Mouse (Mus musculus) forebrain, embryonic 10.5 days (tissue): ENCODE data around the gene Klhl22. TPM values are rescaled to one million over a fixed set of nuclear protein-coding genes. Genes with fewer than 3 reads are reported as not detected.

Source experiments
- DNase-seq: peaks from one replicate; pipeline ENCODE4 v3.0.0-alpha.2; 2017; ENCODE audit warnings: low spot score; ENCODE audit errors: extremely low spot score
- H3K27ac ChIP-seq: fragments of 300-500 bp; sonication (generic); 2 replicates; pipeline ENCODE4 v1.5.1; 2016; ENCODE audit warnings: mild to moderate bottlenecking
- H3K27me3 ChIP-seq: fragments of 300-500 bp; sonication (generic); 2 replicates; pipeline ENCODE4 v1.6.1; 2016; ENCODE audit warnings: mild to moderate bottlenecking; ENCODE audit not compliant: poor library complexity, severe bottlenecking
- H3K36me3 ChIP-seq: fragments of 300-500 bp; sonication (generic); replicated peaks from 2 replicates; pipeline ENCODE4 v1.6.1; 2016; ENCODE audit warnings: mild to moderate bottlenecking, moderate library complexity
- H3K4me1 ChIP-seq: fragments of 300-500 bp; sonication (generic); 2 replicates; pipeline ENCODE4 v1.6.1; 2016
- H3K4me3 ChIP-seq: fragments of 300-500 bp; sonication (generic); 2 replicates; pipeline ENCODE4 v1.5.1; 2016; ENCODE audit warnings: mild to moderate bottlenecking, moderate library complexity
- H3K9me3 ChIP-seq: fragments of 300-500 bp; sonication (generic); 2 replicates; pipeline ENCODE4 v1.6.1; 2016; ENCODE audit warnings: mild to moderate bottlenecking, moderate library complexity
- WGBS: fragments of 180-500 bp; shearing (Covaris S2); methylation state at CpG from one replicate; pipeline ENCODE4 v1.1.7; 2016; 5-methylcytosine and 5-hydroxymethylcytosine counted together
- polyA plus RNA-seq: library from polyadenylated mRNA; unstranded; fragments of >200 nt; fragmentation: Nextera tagmentation; extraction: Ambion mirVana; gene quantifications from 2 replicates; pipeline ENCODE4 v1.2.1, GENCODE M21; 2016

The Klhl22 gene
- polyA plus RNA-seq, 1 experiment from 2014 or later = 55.4 TPM

GRCm38 (mm10) chr16:17832821-17833220, 73.4 kb downstream of the Klhl22 start, which contains the start of gene B830017H08Rik:
B830017H08Rik (plus strand) TSS chr16:17833121.
- H3K27me3 ChIP-seq = peaks cover 100% of the 10 kb centered on the region
- no peaks in the 10 kb centered on the region for H3K36me3 ChIP-seq

GRCm38 (mm10) chr16:17833321-17833680, 73.9 kb downstream of the Klhl22 start:
- WGBS = under 1% methylated on average over 37 of the region's 37 CpGs
- no peaks in the 10 kb centered on the region for H3K9me3 ChIP-seq
- no peaks in the 10 kb centered on the region for H3K36me3 ChIP-seq
- H3K27ac ChIP-seq = peak overlapping the region; percentile 69
- peak overlapping the region; percentile 68 for H3K4me3 ChIP-seq
- H3K4me1 ChIP-seq = peaks cover 35% of the 10 kb centered on the region
- DNase-seq = no peak
- H3K27me3 ChIP-seq = peaks cover 99% of the 10 kb centered on the region

More at GRCm38 (mm10) chr16:17832821-17833220, 73.4 kb downstream of the Klhl22 start, which contains the start of gene B830017H08Rik:
- Histone ChIP-seq H3K4me1 (peaks cover 35% of the 10 kb centered on the region), H3K27ac (peak within 1 kb of the TSS; percentile 69), H3K4me3 (peak within 1 kb of the TSS; percentile 68), H3K9me3 (no peaks in the 10 kb centered on the region)
- WGBS = 24% methylated on average over 7 of the region's 7 CpGs
- no peak for DNase-seq

- H3K27ac ChIP-seq = peak overlapping the region; percentile 69
Observed at GRCm38 (mm10) chr16:17833681-17834399, 74.4 kb downstream of the Klhl22 start.

GRCm38 (mm10) chr16:17834543-17834942, 75.1 kb downstream of the Klhl22 start:
- peaks cover 6% of the 10 kb centered on the region; the same call in 1 of the 2 replicates for H3K36me3 ChIP-seq
- DNase-seq = no peak
- H3K4me3 ChIP-seq = peak overlapping the region; percentile 68
- WGBS = 50% methylated on average over 7 of the region's 7 CpGs
- no peak overlapping the region for H3K27ac ChIP-seq
- H3K27me3 ChIP-seq = peaks cover 90% of the 10 kb centered on the region
- H3K4me1 ChIP-seq = peaks cover 35% of the 10 kb centered on the region
- H3K9me3 ChIP-seq = no peaks in the 10 kb centered on the region

More at GRCm38 (mm10) chr16:17833681-17834399, 74.4 kb downstream of the Klhl22 start:
- Histone ChIP-seq H3K4me3 (peak overlapping the region; percentile 68), H3K9me3 (no peaks in the 10 kb centered on the region), H3K27me3 (peaks cover 97% of the 10 kb centered on the region), H3K4me1 (peaks cover 35% of the 10 kb centered on the region), H3K36me3 (peaks cover 5% of the 10 kb centered on the region; the same call in 1 of the 2 replicates)
- under 1% methylated on average over 101 of the region's 103 CpGs for WGBS
- DNase-seq = peak; percentile 42

GRCm38 (mm10) chr16:17835481-17835880, 76.1 kb downstream of the Klhl22 start:
- no peak overlapping the region for H3K4me3 ChIP-seq
- H3K27me3 ChIP-seq = peaks cover 80% of the 10 kb centered on the region
- no peaks in the 10 kb centered on the region for H3K9me3 ChIP-seq
- H3K36me3 ChIP-seq = peaks cover 13% of the 10 kb centered on the region
- WGBS = 57% methylated on average over 13 of the region's 13 CpGs
- no peak for DNase-seq
- H3K4me1 ChIP-seq = peaks cover 33% of the 10 kb centered on the region
- H3K27ac ChIP-seq = no peak overlapping the region

GRCm38 (mm10) chr16:17838051-17838450, 78.6 kb downstream of the Klhl22 start, which contains the start of gene Car15:
Car15 (minus strand) TSS chr16:17838364.
- Histone ChIP-seq H3K36me3 (peaks cover 39% of the 10 kb centered on the region), H3K9me3 (no peaks in the 10 kb centered on the region), H3K4me3 (no peak within 1 kb of the TSS), H3K4me1 (peaks cover 15% of the 10 kb centered on the region), H3K27ac (no peak within 1 kb of the TSS), H3K27me3 (peaks cover 55% of the 10 kb centered on the region)
- 85% methylated on average over 6 of the region's 6 CpGs for WGBS
- DNase-seq = no peak

GRCm38 (mm10) chr16:17839976-17840375, 80.6 kb downstream of the Klhl22 start:
- H3K36me3 ChIP-seq = peaks cover 58% of the 10 kb centered on the region
- H3K4me3 ChIP-seq = no peak overlapping the region
- no peak overlapping the region for H3K27ac ChIP-seq
- H3K27me3 ChIP-seq = peaks cover 35% of the 10 kb centered on the region
- H3K4me1 ChIP-seq = no peaks in the 10 kb centered on the region; the same call in 1 of the 2 replicates
- H3K9me3 ChIP-seq = no peaks in the 10 kb centered on the region
- 86% methylated on average over 4 of the region's 4 CpGs for WGBS
- DNase-seq = no peak

- H3K9me3 ChIP-seq = no peaks in the 10 kb centered on the region
- H3K4me3 ChIP-seq = no peak overlapping the region
- DNase-seq = no peak
- H3K4me1 ChIP-seq = no peaks in the 10 kb centered on the region; the same call in 1 of the 2 replicates
- 91% methylated on average over 7 of the region's 7 CpGs for WGBS
- no peak overlapping the region for H3K27ac ChIP-seq
- H3K27me3 ChIP-seq = peaks cover 11% of the 10 kb centered on the region
- H3K36me3 ChIP-seq = peaks cover 82% of the 10 kb centered on the region
Observed at GRCm38 (mm10) chr16:17842437-17842836, 83.0 kb downstream of the Klhl22 start.

Other genes starting within 250 kb of the Klhl22 start
- gene Thap7, start 228.5 kb upstream of the Klhl22 start, polyA plus RNA-seq = 51.7 and 53.4 TPM in 2 replicates
- gene Lrrc74b, start 198.4 kb upstream of the Klhl22 start, polyA plus RNA-seq = 0.26 and 0.51 TPM in 2 replicates
- 0.46 and 0.62 TPM in 2 replicates for gene P2rx6, start 197.7 kb upstream of the Klhl22 start, polyA plus RNA-seq
- 2.2 and 2.7 TPM in 2 replicates for gene Slc7a4, start 176.4 kb upstream of the Klhl22 start, polyA plus RNA-seq
- gene Smpd4, start 140.3 kb upstream of the Klhl22 start, polyA plus RNA-seq = 65.6 and 66.6 TPM in 2 replicates
- gene Ccdc74a, start 113.1 kb upstream of the Klhl22 start, polyA plus RNA-seq = 7.0 and 7.1 TPM in 2 replicates
- 47.4 and 47.5 TPM in 2 replicates for gene Med15, start 26.7 kb upstream of the Klhl22 start, polyA plus RNA-seq
- 4.0 and 4.1 TPM in 2 replicates for gene Scarf2, start 37.7 kb downstream of the Klhl22 start, polyA plus RNA-seq
- gene B830017H08Rik, start 73.5 kb downstream of the Klhl22 start, polyA plus RNA-seq = not detected in 2 replicates
- 2.7 and 3.6 TPM in 2 replicates for gene Car15, start 78.7 kb downstream of the Klhl22 start, polyA plus RNA-seq
- gene Gm20518, start 132.1 kb downstream of the Klhl22 start, polyA plus RNA-seq = 0.23 and 0.29 TPM in 2 replicates
- not detected in 2 replicates for gene Tssk1, start 134.6 kb downstream of the Klhl22 start, polyA plus RNA-seq
- gene Dgcr2, start 138.9 kb downstream of the Klhl22 start, polyA plus RNA-seq = 104 and 106 TPM in 2 replicates
- 0.36 TPM in 1 of 2 replicates, not detected in the other for gene Tssk2, start 139.0 kb downstream of the Klhl22 start, polyA plus RNA-seq
- 55.2 and 56.2 TPM in 2 replicates for gene Ess2, start 151.7 kb downstream of the Klhl22 start, polyA plus RNA-seq
- gene Gsc2, start 155.4 kb downstream of the Klhl22 start, polyA plus RNA-seq = 0.43 TPM in 1 of 2 replicates, not detected in the other
- 97.4 and 99.1 TPM in 2 replicates for gene Slc25a1, start 168.6 kb downstream of the Klhl22 start, polyA plus RNA-seq
- gene Vpreb2, start 220.8 kb downstream of the Klhl22 start, polyA plus RNA-seq = not detected in 2 replicates